Mouse (Mus musculus) 3T3-L1 (cell line): ENCODE data around the gene Pxk.

ENCODE experiments used
- DNase-seq: peaks from one replicate; pipeline ENCODE4 v3.0.0-alpha.2; 2015; ENCODE audit warnings: low read depth, low spot score

The Pxk gene

DNA sequence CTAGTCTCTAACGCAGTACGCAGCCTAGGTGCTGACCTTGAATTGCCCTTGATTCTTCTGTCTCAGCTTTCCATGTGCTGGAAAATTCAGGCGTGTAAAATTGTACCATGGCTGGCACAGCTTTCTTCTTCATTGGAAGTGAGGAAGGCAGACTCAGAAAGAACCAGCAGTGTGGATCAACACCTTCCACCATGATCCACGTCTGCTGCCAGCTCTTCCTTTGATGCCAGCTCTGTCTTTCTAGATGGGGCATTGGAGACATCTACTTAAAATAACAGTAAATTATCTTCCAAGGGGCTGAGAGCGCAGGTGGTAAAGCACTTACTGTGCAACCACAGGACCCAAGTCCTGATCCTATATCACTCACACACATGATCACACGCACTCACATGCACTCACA, 94.7 kb downstream of the Pxk start:
- no peak for DNase-seq

DNA sequence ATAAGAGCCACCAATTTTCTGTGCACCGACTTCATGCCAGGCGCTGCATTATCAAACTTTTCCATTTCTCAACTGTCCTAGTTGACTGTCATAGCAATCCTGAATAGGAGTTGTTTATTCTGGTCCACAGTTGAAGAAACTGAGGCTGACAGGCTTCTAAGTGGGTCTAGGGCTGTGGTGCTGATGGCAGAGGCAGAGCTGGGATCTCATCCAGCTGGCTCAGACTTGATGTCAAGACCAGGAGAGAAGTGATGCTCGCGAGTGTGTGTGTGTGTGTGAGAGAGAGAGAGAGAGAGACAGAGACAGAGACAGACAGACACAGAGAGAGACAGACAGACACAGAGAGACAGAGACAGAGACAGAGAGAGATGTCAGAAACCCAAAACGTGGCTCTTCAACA, 102.8 kb downstream of the Pxk start:
- no peak for DNase-seq

DNA sequence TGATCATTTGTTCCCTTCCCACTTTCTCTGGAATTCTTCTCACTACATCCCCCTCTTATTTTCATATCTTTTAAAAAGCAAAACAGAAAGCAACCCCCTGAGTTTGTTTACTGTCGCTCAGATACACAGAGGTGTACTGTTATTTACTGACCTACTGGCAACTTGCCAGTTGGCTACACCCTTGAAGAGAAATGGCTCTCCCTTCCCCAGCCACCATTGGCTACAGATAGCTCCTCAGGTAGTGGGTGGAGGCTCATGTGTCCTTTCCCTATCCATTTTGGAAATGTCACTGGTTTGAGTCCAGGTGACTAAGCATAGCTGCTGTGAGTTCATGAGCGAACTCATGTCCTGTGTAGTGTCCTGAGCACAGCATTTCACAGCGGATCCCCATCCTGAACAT, 103.7 kb downstream of the Pxk start:
- no peak for DNase-seq

DNA sequence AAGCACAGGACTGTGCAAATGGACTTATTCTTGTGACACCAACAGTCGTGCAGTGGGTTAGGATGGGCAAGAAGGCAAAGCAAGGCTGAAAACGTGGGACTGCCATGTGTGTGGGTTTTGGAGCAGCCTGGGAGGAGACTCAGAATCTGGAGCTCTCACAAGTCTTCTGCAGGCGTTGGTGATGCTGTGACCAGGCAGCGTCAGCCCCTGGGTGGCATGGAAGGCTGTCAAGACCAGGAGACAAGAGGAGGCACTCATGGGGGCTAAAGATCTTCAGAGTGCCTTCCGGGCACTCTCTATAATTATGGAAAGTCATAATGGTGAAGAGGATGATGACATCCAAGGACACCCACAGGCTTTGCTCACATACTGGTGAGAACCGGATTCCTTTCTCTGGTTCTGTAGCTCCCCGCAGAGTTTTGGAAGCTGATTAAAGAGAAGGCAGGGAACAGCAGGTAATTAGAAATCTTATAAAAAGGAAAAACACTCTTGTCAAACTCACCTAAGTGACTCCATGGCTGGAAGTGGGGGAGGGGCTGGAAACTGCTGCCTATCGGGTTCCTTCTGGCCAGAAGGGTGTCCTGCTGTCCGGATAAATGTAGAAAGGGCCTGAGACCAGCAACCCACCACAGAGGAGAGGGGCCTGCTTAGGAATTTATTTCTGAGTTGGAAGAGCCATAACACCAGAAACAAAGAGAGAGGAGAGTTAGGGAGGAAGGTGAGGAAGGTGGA, 108.3 kb downstream of the Pxk start:
- DNase-seq = no peak

DNA sequence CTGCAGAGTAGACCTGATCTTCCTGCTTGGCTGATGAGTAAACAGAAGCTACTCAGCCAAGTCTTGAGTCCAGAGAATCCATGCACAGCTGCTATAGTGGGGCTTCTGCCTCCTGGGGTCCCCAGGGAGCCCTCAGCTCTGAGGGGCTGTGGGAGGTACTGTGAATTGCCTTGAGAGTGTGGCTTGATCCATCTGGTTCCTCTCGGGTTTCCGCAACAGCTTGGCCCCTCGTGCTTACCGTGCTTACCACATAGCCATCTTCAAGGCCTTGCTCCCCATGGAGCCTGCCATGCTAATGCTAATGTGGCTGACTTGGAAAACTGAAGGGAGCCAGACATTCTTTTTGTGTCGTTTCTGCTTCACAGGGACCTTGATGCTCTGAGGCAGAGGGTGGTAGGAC, 109.1 kb downstream of the Pxk start:
- DNase-seq = no peak

DNA sequence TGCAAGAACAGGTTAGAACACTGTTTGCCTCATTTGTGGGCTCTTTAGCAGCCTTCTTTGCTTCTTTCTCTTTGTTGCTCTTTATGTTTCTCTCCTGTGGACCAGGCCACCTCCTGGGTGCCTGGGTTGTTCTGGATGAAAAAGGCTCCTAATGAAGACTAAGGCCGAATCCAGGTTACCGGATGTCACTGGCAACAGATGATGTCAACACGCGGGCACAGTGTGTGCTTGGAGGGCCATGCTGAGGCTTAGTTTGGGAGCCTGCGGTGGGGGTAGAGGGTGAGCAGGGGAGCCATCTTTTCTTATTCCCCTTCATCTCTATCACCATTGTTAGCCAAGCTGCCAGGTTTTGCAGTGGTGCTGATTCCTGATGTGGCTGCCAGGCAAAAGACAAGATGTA, 109.5 kb downstream of the Pxk start:
- no peak for DNase-seq

DNA sequence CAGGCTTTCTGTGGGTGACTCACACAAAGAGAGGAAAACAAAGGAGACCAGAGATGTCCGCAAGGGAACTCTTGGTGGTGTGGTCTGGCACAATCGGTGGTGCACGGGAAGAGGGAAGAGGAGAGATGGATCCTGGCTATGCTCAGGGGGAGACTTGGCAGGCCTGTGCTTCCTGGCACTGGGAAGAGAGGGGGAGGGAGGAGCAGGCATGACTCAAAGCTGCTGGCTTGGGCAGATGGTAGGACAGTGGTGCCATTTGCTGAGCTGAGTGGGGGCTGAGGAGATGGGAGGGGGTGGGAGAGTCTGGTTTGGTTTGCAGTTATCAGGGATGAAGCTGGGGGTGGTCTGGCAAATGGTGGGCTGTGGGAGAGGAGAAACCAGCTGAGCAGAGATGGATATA, 110.9 kb downstream of the Pxk start:
- DNase-seq = peak; percentile 17

DNA sequence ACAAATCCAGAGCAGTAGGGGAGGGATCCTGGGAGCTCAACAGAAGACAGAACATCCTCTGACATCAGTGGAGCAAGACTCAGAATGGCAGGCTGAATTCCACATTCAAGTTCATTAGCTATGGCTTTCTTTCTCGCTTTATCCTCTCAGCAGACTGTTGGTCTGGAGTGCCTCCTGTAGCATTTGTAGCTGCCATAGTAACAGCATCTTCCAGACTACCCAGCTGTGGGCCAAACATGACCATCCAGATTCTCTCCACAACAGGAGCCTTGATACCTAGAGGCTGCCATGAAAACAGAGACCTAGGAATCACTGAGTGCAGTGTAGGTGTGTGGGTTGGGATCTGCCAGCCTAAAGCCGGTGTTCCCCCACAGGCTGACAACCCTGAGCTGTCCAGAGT, 111.9 kb downstream of the Pxk start:
- no peak for DNase-seq

DNA sequence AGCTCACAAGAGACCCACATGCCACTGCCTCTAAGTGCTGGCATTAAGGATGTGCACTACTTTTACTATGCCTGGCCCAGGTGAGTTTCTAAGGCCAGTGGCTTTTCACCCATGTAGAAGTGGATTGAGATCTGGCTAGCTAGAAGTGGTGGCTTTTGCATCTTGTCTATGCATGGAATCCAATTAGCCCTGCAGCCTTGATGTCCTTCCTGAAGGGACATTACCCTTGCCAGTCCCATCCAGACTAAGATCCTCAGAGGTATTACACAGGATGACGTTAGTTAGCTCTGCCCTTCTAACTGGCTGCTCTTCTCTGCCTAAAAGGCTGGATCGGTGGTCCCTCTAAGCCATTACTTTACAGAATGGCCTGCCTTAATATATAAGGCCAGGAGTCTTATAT, 115.0 kb downstream of the Pxk start:
- no peak for DNase-seq

DNA sequence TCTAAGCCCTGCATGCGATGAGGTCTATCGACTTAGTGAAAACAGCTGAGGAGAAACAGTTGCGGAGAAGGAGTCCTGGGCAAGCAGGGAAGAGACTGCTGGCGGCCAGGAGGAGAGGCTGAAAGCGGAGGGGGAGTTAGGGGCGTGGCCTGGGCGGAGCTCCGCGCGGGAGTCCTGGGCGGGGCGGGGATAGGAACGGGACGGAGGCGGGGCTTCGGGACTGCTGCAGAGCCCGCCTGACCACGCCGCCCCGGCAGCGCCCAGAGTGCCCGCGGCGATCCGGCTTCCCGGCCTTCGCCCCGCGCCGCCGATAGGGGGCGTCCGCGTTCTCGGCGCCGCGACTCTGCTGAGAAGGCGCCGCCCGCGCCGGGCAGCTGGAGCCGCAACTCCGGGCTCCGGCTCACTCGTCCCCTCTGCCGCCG, 115.8 kb downstream of the Pxk start, which contains the start of gene Kctd6:
Kctd6 (plus strand) TSS at position 338 of the 422 bp plus-strand sequence.
- peak; percentile 86 for DNase-seq
